Mouse (Mus musculus): ENCODE data around the gene Osbp2. TPM values are rescaled to one million over a fixed set of nuclear protein-coding genes. Genes with fewer than 3 reads are reported as not detected.
A peak's percentile ranks its signal among the peaks of the same experiment; 100 is the strongest.
"Not testable (repeated sequence)": the region's sequence is repeated elsewhere in the genome, so short reads cannot be mapped to it uniquely, and the experiment has no call there.

Gene Osbp2
- not detected in 3 replicates for total RNA-seq (2017)

GRCm38 (mm10) chr11:3863454-3864112 lies at the start of gene Osbp2:
Gene Osbp2, minus strand, starts transcription at chr11:3863903.
- peak; percentile 57 for ATAC-seq (replicated peaks; ENCODE audit: insufficient number of reproducible peaks, low FRiP score, low TSS enrichment, poor library complexity, severe bottlenecking)

GRCm38 (mm10) chr11:3912875-3913271 lies 49.2 kb upstream of the Osbp2 start:
- ATAC-seq (replicated peaks; ENCODE audit: insufficient number of reproducible peaks, low FRiP score, low TSS enrichment, poor library complexity, severe bottlenecking): no peak

DNA sequence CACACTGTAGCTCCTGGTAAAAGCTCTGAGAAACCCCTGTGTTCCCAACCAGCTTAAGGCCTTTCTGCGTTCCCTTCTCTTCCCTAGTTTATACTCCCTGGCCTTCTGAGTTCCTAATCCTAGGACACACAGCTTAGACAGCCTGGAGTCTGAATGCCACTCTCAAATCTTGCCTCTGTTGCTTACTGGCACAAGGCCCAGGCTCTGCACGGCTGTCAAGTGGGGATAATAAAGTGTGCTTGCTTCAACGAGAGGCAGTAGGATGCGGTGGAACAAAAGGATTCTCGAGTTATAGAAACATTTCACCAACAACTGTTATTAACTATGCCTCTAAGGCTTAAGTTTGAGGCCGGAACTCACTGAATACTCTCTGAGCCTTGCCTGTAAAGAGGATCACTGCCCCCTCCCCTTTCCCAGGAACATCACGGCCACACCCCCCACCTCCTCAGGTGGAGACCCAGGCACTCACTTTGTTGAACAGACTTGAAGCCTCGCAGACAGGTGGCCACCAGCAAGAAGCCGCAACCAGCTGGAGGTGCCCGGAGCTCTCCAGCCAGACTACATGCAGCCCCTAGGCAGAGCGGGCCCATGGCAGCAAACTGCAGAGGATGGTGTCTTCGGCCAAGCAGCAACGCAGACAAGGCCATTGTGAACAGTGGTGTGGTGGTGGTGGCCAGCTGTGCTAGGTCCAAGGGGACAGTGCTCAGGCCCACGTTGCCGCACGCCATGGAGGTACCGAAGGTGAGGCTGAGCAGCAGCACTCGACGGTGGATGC lies 48.6 kb upstream of the Osbp2 start:
- no peak for ATAC-seq (replicated peaks; ENCODE audit: insufficient number of reproducible peaks, low FRiP score, low TSS enrichment, poor library complexity, severe bottlenecking)

DNA sequence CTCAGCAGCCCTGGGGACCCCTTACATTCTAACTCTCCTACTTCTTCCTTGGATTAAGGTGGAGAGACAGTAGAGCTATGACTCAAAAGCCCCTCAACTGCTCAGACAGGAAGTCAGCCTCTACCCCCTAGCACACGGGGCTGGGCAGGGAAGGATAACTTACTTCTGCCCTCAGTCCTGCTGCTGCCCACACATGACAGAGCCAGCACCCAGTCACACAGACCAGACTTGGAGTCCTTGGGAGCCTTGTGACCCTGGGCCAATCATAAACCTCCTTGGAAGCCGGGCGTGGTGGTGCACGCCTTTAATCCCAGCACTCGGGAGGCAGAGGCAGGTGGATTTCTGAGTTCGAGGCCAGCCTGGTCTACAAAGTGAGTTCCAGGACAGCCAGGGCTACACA lies 47.7 kb upstream of the Osbp2 start:
- ATAC-seq (replicated peaks; ENCODE audit: insufficient number of reproducible peaks, low FRiP score, low TSS enrichment, poor library complexity, severe bottlenecking): not testable (repeated sequence)

GRCm38 (mm10) chr11:3910513-3911310 lies 47.0 kb upstream of the Osbp2 start:
- no peak for ATAC-seq (replicated peaks; ENCODE audit: insufficient number of reproducible peaks, low FRiP score, low TSS enrichment, poor library complexity, severe bottlenecking)

- ATAC-seq (replicated peaks; ENCODE audit: insufficient number of reproducible peaks, low FRiP score, low TSS enrichment, poor library complexity, severe bottlenecking): no peak
Measured at GRCm38 (mm10) chr11:3909236-3909635, 45.5 kb upstream of the Osbp2 start.

DNA sequence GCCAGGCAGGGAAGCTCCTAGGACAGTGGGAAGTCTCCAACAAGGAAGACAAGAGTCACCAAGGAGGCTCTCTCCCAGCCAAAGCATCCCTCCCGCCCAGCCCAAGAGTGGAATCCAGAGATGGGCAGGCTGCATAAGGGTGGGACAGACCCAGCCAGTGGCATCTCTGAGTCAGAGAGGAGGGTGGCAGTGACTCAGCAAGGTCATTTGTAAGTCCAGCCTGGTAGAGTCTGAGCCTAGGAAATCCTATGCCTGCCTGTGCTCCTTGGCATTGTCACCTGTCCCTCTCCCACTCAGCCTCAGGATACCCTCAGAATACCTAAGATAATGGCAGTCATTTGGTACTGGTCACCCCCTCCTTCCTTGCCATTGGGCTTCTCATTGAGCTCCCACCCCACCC lies 41.7 kb upstream of the Osbp2 start:
- ATAC-seq (replicated peaks; ENCODE audit: insufficient number of reproducible peaks, low FRiP score, low TSS enrichment, poor library complexity, severe bottlenecking): no peak

- ATAC-seq (replicated peaks; ENCODE audit: insufficient number of reproducible peaks, low FRiP score, low TSS enrichment, poor library complexity, severe bottlenecking): no peak
Measured at GRCm38 (mm10) chr11:3904673-3905072, 41.0 kb upstream of the Osbp2 start.

DNA sequence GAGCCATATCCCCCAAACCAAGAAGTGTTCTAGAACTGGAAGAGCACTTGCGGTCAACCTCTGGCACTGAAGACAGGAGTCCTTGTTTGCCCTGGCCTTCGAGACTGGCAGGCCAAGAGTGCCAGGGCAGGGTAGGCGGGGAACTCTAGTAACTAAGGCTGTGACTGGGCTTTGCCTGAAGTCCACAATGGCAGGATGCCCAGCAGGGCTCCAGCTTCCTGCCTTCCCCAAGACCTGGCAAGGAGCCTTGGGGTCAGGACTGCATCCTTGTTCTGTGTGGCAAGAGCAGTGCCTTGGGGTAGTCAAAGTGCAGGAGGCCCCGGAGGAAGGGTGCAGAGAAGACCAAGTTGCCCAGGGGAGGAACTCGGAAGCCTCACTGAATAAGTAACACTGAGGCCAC lies 39.3 kb upstream of the Osbp2 start:
- ATAC-seq (replicated peaks; ENCODE audit: insufficient number of reproducible peaks, low FRiP score, low TSS enrichment, poor library complexity, severe bottlenecking): no peak

DNA sequence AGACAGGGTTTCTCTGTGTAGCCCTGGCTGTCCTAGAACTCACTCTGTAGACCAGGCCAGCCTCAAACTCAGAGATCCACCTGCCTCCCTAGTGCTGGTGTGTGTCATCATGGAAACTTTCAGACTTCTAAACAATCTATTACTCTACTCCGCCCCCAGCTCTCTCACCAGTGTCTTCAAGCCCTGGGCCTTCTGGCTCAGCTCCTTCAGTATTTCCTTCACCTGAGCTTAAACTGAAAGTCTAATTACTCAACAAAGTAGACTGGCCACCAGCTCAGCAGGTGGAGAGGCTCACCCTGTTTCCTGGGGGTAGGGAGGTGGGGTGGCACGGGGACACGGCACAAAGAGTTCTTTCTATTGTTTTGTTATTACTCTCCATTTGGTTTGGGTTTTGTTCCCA lies 38.8 kb upstream of the Osbp2 start:
- no peak for ATAC-seq (replicated peaks; ENCODE audit: insufficient number of reproducible peaks, low FRiP score, low TSS enrichment, poor library complexity, severe bottlenecking)

DNA sequence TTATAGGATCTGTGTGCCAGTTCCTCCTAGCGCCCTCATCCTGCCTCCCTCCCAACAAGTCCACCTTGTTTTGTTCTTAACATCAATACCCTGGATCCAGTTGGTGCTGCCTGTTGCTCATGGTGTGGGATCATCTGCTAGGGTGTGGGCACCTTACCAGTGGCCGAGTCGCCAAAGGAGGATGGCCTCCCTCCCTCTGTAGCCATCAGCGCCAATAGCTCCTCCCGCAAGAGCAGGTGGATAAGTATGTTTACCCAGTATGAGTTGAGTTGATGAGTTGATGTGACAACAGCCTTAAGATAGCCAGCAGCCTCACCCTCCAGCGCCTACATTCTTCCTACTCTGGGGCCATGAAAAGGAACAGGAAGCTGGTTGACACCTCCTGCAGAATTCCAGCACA lies 36.6 kb upstream of the Osbp2 start:
- no peak for ATAC-seq (replicated peaks; ENCODE audit: insufficient number of reproducible peaks, low FRiP score, low TSS enrichment, poor library complexity, severe bottlenecking)

GRCm38 (mm10) chr11:3895933-3896332 lies 32.2 kb upstream of the Osbp2 start:
- ATAC-seq (replicated peaks; ENCODE audit: insufficient number of reproducible peaks, low FRiP score, low TSS enrichment, poor library complexity, severe bottlenecking): no peak

DNA sequence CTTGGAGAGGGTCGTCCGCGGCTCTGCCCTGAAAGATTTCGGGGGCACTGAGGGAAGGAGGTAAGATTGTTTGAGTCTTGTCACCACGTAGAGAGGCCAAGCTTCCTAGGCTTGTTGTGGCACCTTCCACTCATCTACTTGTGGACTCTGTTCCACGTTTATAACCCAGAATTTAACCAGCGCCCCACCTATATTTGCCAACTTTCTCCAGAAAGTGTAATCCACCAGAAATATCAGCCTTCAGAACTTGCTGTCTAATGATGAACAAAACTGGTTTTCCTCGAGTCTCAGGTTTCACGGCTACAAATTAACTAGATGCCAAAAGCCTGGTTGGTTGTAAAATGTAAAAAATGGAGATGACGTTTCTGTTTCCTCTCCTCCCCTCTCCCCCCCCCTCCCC lies 31.8 kb upstream of the Osbp2 start:
- no peak for ATAC-seq (replicated peaks; ENCODE audit: insufficient number of reproducible peaks, low FRiP score, low TSS enrichment, poor library complexity, severe bottlenecking)

- peak; percentile 98 for ATAC-seq (replicated peaks; ENCODE audit: insufficient number of reproducible peaks, low FRiP score, low TSS enrichment, poor library complexity, severe bottlenecking)
Measured at GRCm38 (mm10) chr11:3894406-3895281, 30.9 kb upstream of the Osbp2 start, which contains the start of the genes 4921536K21Rik and Dusp18. Gene 4921536K21Rik, minus strand, starts transcription at chr11:3895098. Gene Dusp18, plus strand, starts transcription at chr11:3895240.

DNA sequence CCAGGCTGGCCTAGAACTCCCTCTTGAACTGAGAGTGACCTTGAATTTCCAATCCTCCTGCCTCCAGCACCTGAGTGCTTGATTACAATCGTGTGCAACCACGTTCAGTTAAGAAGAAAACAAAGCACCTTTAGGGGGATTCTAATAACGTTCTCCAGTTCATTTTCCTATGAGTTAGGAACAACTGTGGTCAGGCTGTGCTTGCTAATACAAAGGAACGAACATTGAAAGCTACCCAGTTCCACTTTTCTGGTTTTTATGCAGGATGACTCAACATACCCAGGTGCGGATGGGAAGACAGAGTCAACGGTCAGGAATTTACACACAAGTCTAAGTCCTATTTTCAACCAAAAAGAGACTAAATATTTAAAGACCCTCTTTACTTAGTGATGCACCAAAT lies 30.3 kb upstream of the Osbp2 start:
- ATAC-seq (replicated peaks; ENCODE audit: insufficient number of reproducible peaks, low FRiP score, low TSS enrichment, poor library complexity, severe bottlenecking): no peak

- no peak for ATAC-seq (replicated peaks; ENCODE audit: insufficient number of reproducible peaks, low FRiP score, low TSS enrichment, poor library complexity, severe bottlenecking)
Measured at GRCm38 (mm10) chr11:3887331-3887730, 23.6 kb upstream of the Osbp2 start.

- no peak for ATAC-seq (replicated peaks; ENCODE audit: insufficient number of reproducible peaks, low FRiP score, low TSS enrichment, poor library complexity, severe bottlenecking)
Measured at GRCm38 (mm10) chr11:3883711-3884110, 20.0 kb upstream of the Osbp2 start.

DNA sequence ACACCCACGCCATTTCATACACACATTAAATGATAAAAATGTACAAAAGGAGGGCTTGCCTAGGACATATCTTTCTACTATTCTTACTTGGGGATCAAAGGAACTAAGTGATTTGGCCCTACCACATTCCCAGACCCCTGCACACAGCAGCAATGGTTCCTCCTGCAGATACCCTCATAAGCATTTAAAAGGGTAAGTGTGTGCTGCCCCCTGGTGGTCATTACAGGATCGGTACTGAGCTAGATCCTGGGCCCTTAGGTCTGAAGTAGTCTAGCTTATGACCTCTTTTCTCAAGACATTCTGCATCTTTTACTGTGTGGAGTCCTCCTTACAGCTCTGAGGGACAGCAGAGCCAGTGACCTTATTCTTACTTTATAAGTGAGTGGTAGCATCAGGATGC lies 16.1 kb upstream of the Osbp2 start:
- peak; percentile 59 for ATAC-seq (replicated peaks; ENCODE audit: insufficient number of reproducible peaks, low FRiP score, low TSS enrichment, poor library complexity, severe bottlenecking)
